Mouse (Mus musculus): ENCODE measurements around the gene Gm1604a.
"Not testable (repeated sequence)": the region's sequence is repeated elsewhere in the genome, so short reads cannot be mapped to it uniquely, and the experiment has no call there.

DNA sequence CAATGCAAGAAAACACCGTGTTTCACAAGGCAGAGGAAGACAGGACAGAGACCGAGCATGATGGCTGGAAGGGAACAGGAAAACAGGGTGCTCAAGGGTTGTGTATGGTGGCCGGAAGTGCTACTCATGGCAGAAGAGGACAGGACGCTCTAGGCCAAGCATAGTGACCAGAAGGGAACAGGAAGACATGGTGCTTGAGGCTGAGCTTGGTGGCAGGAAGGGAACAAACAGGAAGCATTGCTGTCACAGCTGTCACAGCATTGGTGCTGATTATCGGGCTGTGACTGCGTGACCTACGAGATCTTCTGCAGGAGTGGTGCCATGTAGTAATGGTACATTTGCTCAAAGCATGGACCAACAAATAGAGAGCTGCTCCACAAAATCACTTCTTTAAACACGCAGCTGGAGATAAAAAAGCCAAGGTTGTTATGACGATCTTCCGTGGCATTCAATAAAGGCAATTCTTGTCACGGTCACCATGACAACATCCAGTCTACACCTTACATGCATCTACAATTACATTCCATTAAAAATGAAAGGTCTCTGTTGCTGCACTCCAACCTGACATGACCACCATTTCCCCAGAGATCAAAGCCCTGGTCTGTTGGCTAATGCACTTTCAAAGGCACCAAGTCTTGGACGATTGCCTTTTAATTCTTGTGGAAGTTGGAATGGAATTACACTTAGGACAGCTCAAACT lies 60.3 kb downstream of the Gm1604a start:
- not testable (repeated sequence) for TF ChIP-seq CTCF, EP300 (IDR thresholded peaks at IDR 0.05; ENCODE audit: low read depth)
